Mouse (Mus musculus) 3134 (cell line): ENCODE data around the gene Abi2.

ENCODE experiments used
- DNase-seq: peaks from one replicate; pipeline ENCODE4 v3.0.0-alpha.2; 2011; ENCODE audit warnings: low spot score; ENCODE audit not compliant: insufficient read length; ENCODE audit errors: extremely low read depth

Gene Abi2

DNA sequence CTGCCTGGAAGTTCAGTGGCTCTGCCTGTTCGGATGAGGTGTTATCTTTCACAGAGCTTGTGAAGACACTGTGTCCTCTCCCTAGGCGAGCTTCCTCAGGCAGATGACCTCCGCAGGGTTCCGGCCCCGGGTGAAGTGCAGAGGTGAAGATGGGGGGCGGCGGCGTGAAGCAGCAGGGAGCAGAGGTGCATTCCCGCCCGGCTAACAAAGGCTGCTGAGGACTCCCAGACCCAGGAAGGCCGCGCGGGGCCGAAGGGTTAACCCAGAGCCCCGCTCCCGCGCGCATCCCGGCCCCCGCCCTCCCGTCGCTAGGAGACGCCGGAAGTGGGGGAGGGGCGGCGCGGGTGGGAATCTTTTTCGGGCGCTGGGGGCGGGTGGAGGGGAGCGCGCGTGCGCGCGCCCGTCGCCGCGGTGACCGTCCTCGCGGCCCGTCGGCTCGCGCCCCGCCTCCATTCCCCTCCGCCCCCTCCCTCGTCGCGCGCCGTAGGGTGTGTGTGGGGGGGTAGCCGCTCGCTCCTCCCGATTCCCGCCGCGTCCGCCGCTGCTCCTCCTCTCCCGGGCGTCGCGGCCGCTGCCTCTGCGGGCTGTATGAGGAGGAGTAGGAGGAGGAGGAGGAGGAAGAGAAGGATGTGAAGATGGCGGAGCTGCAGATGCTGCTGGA, at the start of gene Abi2:
Gene Abi2, plus strand, starts transcription at position 452 of the 661 bp plus-strand sequence.
- DNase-seq = peak; percentile 92

DNA sequence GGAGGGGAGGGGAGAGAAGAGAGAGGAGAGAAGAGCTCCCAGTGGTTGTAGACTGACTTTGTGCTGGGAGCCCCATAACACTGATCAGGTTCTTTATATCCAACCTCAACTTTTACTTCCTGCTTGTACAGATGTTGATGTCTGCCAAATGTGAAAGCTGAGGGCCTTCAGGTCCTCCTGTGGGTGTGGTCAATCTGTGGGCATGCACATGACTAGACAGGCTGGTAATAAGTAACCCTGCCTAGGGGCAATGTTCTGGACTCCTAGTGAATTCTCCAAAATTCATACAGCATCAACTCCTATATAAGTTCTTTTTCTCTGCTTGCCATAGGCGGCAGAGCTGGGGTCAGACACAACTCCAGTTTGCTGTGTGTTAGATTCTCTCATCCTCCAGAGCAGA, 47.8 kb upstream of the Abi2 start:
- no peak for DNase-seq

DNA sequence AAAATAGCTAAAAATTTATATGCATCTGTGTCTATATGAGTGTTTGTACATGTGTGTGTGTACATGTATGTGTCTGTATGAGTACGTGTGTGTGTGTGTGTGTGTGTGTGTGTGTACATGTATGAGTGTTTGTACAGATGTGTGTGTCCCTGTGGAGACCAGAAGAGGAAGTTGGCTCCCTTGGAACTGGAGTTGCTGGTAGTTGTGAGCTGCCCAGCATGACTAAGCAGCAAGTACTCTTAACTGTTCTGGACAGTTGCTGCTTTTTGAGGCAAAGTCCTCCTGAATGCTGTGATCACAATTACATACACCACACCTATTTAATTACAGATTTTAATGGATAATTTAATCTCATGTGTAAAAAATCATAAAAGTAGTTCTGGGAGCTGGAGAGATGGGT, 32.9 kb upstream of the Abi2 start:
- no peak for DNase-seq

DNA sequence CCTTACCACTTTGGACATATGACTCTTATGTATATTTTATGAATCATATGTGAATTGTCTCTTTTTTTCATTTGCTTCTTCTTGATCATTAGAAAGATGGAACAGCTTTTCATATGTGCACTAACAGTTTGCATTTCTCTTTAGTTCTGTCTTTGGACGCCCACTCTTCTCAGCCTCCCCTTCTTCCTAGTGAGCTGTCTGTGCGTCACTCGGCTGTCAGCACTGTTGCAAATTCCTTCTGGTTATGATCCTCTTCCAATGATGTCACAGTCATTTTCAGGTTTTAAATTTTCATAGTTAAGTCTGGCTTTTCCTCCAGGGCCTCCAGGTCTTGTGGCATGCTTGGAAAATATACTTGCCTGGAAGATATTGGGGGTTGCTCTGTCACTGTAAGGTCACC, 27.5 kb upstream of the Abi2 start:
- DNase-seq = no peak

DNA sequence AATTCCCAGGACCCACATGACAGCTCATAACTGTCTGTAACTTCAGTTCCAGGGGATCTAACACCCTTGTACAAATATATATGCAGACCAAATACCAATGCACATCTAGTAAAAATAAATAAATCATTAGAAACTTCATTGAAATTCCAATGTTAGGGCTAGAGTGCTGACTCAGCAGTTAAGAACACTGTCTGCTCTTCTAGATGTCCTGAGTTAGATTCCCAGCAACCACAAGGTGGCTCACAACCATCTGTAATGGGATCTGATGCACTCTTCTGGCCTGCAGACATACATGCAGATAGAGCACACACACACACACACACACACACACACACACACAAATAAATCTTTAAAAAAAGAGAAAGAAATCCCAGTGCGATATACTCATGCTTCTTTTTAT, 4.6 kb upstream of the Abi2 start:
- DNase-seq = peak; percentile 30

DNA sequence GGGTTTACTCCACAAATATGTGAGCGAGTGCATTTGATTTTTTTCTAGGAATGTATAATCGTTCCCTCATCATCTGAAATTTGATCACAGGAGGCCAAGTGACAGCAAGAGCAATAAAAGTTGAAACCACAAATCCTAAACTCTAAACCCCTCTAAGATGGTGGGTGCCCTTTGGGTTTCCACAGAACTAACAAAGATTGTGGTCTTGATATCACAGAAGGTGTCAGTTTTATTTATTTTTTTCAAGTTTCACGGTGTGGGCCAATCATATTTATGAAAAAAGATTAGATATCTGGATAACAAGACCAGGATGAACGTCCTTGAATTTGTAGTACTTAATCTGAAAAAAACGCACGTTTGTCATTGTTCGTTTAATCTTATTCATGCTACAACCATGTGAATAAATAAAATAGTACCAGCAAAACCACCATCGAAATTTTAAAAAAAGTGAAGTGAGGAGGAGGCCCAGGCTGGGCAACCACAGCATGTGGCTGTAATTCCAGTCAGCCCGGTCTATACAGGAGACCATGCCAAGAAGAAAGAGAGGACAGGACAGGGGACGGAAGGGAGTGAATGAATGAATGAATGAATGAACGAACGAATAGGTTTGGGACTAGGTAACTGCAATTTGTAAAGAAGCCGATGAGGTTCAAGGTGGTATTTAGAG, 785 bp upstream of the Abi2 start:
- no peak for DNase-seq

DNA sequence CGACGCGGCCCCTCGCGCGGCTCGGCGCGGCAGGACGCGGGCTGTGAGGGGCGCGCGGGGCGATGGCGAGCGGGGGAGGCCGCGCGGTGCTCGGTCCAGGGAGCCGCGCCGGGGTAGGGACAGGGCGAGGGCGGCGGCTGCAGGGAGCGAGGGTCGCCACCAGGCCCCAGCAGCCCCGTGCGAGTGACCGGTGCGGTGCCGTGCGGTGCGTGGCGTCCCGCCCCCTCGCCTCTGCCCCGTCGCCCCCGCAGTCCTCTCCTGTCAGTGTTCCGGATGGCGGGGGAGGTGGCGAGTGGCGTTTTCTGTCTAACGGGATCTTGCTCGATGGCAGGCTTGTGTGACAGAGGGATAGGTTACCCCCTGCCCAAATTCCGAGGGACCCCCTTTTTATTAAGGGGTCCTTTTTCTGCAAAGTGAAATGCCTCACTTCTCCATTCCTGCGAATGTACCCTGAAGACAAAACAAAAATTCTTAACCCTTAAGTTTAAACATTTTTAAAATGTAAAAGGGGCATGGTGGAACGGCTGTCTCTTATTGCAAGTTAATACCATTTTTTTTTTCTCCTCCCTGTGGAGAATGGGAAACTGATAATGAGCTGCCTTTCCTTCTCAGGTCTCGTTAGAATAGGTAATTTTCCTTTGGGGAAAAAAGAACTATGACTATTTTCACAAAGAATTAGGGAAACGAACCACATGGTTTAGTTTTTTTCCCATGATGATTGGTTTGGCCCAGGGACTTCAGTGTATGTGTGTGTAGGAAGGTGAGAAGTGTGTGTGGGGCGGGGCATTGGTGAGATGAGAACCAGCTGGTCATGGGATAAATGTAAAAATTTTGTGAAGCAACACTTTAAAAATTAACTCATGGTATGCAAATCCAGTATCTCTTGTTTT, 754 bp downstream of the Abi2 start:
- DNase-seq = peak; percentile 16

DNA sequence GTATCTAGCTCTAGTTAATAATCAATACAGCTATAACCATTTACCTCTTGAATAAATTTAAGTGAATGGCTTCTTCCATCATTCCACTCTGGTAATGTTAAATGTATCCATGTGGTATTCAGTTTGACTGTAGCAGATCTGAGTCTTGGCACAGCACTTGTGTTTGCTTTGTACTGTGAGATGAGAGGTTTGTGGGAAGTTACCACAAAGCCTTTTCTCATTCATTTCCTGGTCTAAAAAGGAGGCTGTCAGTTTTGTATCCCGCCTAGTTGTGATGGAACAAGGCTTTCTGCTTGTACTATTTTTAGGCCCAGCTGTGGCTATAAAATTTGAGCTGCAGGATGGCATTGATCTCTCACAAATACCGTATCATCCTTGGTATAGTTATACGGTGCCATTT, 7.3 kb downstream of the Abi2 start:
- DNase-seq = no peak

DNA sequence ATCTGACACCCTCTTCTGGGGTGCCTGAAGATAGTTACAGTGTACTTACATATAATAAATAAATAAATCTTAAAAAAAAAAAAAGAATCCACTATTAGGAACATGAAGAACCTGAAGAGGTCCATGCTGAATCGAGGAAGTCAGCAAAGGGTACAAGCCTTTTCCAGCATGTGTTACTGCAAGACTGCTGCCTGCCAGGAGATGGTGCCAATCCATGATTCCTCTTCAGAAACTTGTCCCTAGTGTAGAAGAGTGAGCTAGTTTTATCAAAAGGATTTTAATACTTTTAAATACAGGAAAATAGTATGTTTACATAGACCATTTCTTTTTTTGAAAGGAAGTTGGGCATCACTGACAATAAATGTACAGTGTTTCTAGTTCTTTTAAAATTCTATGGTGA, 14.5 kb downstream of the Abi2 start:
- no peak for DNase-seq

DNA sequence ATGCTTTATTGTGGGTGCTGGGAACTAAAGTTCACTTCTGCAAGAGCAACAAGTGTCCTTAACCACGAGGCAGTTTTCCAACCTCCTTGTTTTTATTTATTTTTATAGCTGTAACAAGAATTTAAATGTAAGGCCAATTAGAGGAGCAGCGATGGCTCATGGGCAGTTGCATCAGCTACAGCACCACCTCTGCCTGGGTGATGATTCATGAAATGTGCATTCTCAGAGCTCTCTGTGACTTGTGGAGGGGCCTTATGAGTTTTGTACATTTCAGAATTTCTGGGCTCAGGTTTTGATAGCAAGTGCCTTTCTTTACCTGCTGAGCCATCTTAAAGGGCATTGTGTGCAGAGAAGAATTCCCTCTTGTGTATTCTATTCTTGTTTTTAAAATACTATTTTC, 18.9 kb downstream of the Abi2 start:
- DNase-seq = peak; percentile 46

DNA sequence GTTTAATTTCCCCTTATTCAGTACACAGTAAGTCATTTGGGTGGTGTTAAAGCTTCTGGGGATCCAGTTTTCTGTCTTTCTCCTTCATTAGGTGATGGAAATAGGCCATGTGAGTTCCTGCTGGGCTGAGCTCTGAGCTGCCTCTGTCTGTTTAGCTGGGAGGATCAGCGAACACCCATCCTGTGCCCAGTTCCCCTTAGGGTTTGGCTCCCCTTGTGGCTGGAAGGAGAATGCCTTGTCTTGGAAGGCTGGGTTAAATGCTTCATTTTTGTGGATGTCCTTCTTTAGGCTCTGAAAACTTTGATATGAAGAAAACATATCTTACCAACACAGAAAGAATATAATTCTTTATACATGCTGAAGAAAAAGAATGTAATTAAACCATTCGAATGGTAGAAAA, 19.5 kb downstream of the Abi2 start:
- DNase-seq = peak; percentile 16

DNA sequence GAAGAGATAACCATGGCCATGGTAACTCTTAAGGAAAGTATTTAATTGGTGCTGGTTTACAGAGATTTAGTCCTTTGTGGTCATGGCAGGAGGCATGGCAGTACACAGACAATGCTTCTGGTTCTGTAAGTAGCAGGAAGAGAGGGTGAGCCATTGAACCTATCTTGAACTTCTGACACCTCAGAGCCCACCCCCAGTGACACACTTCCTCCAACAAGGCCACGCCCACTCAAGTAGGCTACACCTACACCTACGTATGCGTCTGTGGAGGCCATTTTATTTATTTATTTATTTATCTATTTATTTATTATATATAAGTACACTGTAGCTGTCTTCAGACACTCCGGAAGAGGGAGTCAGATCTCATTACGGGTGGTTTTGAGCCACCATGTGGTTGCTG, 22.1 kb downstream of the Abi2 start:
- DNase-seq = no peak

DNA sequence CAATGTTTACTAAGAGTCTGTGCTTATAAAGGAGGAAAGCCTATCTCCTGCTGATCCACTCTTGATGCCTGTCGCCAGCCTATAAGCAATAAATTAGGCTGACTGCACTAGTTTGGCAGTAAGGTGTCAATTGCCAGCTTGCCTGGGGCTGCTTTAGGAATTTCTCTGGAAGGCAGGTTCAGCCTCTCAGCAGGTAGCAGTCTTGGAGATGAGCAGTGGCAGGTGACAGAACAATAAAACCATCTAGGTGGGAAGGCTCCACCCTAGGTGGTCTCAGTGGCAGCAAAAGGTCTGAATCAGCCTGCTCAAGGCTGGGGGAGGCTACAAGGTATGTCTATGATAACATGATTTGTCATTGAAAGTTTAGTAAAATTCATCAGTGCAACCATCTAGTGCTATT, 23.1 kb downstream of the Abi2 start:
- DNase-seq = no peak

DNA sequence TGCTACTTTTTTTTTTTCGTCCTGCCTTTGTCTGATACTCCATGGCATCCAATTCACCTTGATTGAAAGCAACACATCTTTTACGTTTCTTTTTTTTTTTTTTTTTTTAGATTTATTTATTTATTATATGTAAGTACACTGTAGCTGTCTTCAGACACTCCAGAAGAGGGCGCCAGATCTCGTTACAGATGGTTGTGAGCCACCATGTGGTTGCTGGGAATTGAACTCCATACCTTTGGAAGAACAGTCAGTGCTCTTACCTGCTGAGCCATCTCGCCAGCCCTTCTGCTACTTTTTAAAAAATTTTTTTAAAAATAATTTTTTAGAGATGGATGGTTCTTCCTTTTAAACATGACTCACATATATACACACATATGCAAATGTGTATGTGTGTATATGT, 32.0 kb downstream of the Abi2 start:
- peak; percentile 11 for DNase-seq

DNA sequence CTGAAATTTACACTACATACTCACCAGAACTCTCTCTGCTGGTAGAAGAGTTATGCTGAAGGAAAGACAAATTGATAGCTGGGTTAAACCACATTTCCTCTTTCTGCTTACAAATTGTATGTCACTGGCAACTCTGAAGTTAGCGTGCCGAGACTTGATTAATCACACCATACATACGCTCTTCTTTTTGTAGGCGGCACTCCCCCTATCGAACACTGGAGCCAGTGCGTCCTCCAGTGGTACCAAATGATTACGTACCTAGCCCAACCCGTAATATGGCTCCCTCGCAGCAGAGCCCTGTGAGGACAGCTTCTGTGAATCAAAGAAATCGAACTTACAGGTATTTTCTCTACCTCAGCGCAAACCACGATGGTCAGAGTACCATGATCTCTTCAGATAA, 37.6 kb downstream of the Abi2 start:
- DNase-seq = no peak

DNA sequence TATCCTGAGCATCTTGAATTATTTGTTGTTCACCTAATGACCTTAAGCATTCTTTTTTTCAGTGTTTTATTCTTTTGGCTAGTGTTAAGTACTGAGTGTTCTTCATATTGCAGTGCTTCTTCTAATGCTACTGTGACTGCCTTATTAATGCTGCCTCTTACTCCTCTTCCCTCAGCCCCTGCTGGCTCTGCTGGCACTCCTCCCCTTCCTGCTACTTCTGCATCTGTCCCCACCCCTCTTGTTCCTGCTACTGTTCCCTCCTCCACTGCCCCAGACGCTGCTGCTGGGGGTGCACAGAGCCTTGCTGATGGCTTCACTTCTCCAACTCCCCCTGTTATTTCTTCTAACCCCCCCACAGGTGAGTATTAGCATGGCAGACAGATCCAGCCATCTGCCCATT, 40.5 kb downstream of the Abi2 start:
- DNase-seq = no peak

DNA sequence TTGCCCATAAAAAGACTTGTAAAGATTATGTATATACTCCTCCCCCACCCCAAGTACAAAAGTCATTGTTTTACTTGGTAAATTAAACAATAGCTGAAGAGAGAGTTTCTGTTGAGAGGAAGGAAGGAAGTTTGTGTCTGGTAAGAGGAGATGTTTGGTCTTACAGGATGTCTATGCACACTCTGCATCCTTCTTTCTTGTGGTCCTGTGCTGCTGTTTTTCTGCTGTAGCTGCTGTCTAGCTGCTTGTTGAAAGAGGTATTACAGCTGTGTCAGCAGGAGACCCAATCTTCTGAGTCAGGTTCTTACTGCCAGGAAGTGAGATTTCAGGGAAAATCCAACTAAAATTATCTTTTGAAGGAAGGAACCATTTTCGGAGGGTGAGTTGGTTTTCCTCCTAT, 51.2 kb downstream of the Abi2 start:
- no peak for DNase-seq

DNA sequence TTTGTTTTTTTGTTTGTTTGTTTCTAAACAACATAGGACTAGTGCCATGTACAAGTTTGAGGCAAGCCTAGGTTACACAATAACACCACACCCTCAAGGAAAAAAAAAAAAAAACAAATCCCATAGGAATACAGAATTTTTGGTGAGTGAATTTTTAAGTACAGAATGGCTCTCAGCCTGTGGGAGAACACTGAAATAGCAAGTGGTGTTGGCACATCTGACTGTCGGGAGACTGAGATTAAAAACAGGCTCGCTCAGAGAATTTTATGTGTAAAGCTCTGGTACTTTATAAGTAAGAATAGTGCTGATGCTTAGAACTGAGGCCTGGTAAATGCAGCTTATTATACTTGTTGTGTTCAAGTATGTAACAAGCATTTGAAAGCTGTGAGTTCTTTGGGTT, 60.1 kb downstream of the Abi2 start:
- no peak for DNase-seq

DNA sequence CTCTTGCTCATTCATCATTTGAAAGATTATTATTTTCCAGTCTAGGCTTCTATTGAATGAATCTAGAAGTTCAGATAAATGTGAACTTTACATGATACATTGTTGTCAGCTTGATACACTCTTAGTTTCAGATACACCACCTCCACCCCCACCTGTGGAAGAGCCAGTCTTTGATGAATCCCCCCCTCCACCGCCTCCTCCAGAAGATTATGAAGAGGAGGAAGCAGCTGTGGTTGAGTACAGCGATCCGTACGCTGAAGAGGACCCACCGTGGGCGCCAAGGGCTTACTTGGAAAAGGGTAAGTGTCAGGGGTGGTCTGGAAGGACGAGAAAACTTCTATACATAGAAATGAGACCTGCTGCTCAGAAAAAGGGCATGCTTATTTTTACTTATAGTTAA, 61.1 kb downstream of the Abi2 start:
- DNase-seq = no peak

DNA sequence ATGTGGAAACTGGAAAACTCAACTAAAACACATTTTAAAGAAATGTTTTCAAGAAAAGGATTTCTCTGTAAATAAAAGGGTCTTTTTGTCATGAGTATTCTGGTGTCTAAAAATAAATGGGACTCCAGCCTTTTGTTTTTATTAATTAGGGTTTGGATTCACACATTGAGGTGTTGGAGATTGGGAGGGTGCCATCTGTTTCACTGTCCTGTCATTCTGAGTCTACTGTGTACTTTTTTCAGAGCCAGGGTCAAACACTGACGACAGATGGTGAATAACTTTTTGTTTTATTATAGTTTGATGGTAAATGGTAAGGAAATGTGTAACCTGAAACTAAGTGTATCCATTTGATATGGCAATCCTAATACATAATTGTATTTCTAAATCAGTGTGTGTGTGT, 72.1 kb downstream of the Abi2 start:
- no peak for DNase-seq

DNA sequence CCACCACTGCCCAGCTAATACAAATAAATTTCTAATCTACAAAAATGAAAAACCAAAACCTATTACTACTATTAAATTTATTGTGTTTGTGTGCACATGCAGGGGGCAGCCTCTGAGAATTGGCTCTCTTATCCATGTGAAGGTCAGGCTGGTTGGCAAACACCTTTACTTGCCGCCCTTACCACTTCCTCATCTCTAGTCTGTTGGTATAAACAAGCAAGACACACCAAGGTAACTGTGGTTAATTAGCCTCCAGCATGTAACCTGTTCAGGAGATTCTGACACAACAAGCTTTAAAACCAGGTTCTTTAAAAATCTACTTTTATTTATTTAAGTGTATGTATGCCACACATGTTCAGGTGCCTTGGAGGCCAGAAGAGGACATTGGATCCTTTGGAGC, 73.5 kb downstream of the Abi2 start:
- no peak for DNase-seq

DNA sequence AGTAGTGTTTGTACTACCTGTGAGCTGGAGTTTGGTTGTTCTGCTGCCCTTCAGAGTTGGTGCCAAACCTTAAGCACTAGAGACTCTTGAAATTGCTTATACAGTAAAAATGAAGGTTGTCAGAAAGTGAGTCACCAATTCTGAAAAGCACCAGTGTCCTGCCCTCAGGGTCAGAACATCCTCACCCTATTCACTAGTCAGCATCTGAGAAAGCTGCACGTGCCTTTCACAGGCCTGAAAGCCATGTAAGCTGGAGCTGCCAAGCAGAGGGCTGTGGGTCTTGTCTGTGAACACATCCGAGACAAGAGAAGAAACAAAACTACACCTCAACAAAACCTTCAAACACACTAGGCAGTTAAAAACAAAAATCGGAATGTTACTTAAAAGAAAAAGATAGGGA, 76.2 kb downstream of the Abi2 start:
- no peak for DNase-seq
